Mouse (Mus musculus) MEL (cell line): Measurements from ENCODE around the gene Zmat5. TPM values are rescaled to one million over a fixed set of nuclear protein-coding genes. Genes with fewer than 3 reads are reported as not detected.

Experiments used
- DNase-seq: peaks from one replicate; pipeline ENCODE4 v3.0.0; 2011; ENCODE audit warnings: low read depth, low spot score
- H3K27ac ChIP-seq: 2 replicates; pipeline ENCODE4 v1.5.1; 2012; ENCODE audit warnings: low read depth, mild to moderate bottlenecking, control low read depth, low read length, moderate library complexity; ENCODE audit not compliant: control insufficient read depth
- H3K27me3 ChIP-seq, 2 experiments: fragments of 150-350 bp in 1 of 2; sonication (generic) in 1 of 2; 2 replicates each; pipeline ENCODE4 v1.6.1; 2012; ENCODE audit warnings: low read length in 2 of 2, mild to moderate bottlenecking in 2 of 2, improper control_type of control experiment in 1 of 2, moderate library complexity in 1 of 2; ENCODE audit not compliant: insufficient read depth in 2 of 2, control insufficient read depth in 1 of 2
- H3K36me3 ChIP-seq, 2 experiments: 2 replicates each; pipeline ENCODE4 v1.6.1; 2012 to 2014; ENCODE audit warnings: low read length in 2 of 2, improper control_type of control experiment in 1 of 2, inconsistent platforms in 1 of 2, mild to moderate bottlenecking in 1 of 2; ENCODE audit not compliant: insufficient read depth in 2 of 2, control insufficient read depth in 1 of 2
- H3K4me1 ChIP-seq, 2 experiments: fragments of 150-350 bp in 1 of 2; sonication (generic) in 1 of 2; 2 replicates each; pipeline ENCODE4 v1.6.1; 2012; ENCODE audit warnings: low read length in 2 of 2, improper control_type of control experiment in 1 of 2, mild to moderate bottlenecking in 1 of 2; ENCODE audit not compliant: insufficient read depth in 2 of 2, control insufficient read depth in 1 of 2
- H3K4me3 ChIP-seq, 2 experiments: fragments of 150-350 bp in 1 of 2; sonication (generic) in 1 of 2; 2 replicates each; pipeline ENCODE4 v1.5.1; 2012; ENCODE audit warnings: low read depth in 2 of 2, low read length in 2 of 2, mild to moderate bottlenecking in 2 of 2, moderate library complexity in 2 of 2, control low read depth in 1 of 2, improper control_type of control experiment in 1 of 2; ENCODE audit not compliant: control insufficient read depth in 1 of 2, insufficient read depth in 1 of 2
- H3K79me2 ChIP-seq: 2 replicates; pipeline ENCODE4 v1.6.1; 2012; ENCODE audit warnings: mild to moderate bottlenecking, low read length, moderate library complexity; ENCODE audit not compliant: control insufficient read depth, poor library complexity, insufficient read depth
- H3K9ac ChIP-seq: 2 replicates; pipeline ENCODE4 v1.6.1; 2012; ENCODE audit warnings: low read depth, mild to moderate bottlenecking, control low read depth, low read length, moderate library complexity; ENCODE audit not compliant: control insufficient read depth, poor library complexity, severe bottlenecking
- H3K9me3 ChIP-seq: fragments of 150-350 bp; sonication (generic); replicated peaks from 2 replicates; pipeline ENCODE4 v1.6.1; 2012; ENCODE audit warnings: mild to moderate bottlenecking, low read length, improper control_type of control experiment, moderate library complexity; ENCODE audit not compliant: insufficient read depth
- BHLHE40 ChIP-seq: IDR thresholded peaks from 2 replicates; pipeline ENCODE4 v1.6.1; 2012; ENCODE audit warnings: low read depth, mild to moderate bottlenecking, inconsistent platforms, low read length, improper control_type of control experiment, borderline replicate concordance
- ELF1 ChIP-seq: IDR thresholded peaks from 2 replicates; pipeline ENCODE4 v1.6.1; 2014; ENCODE audit warnings: low read depth, mild to moderate bottlenecking, inconsistent platforms, low read length, improper control_type of control experiment, moderate library complexity
- EP300 ChIP-seq, 2 experiments: IDR thresholded peaks; 2 replicates each; pipeline ENCODE4 v1.6.1; 2011; ENCODE audit warnings: improper control_type of control experiment in 2 of 2, low read length in 2 of 2, low read depth in 1 of 2, mild to moderate bottlenecking in 1 of 2
- GABPA ChIP-seq: IDR thresholded peaks from 2 replicates; pipeline ENCODE4 v1.6.1; 2012; ENCODE audit warnings: low read depth, mild to moderate bottlenecking, inconsistent platforms, low read length, improper control_type of control experiment, moderate library complexity
- HCFC1 ChIP-seq: IDR thresholded peaks from 2 replicates; pipeline ENCODE4 v1.6.1; 2012; ENCODE audit warnings: low read depth, mild to moderate bottlenecking, inconsistent platforms, low read length, improper control_type of control experiment, moderate library complexity
- JUND ChIP-seq: IDR thresholded peaks from 2 replicates; pipeline ENCODE4 v1.6.1; 2011; ENCODE audit warnings: low read depth, mild to moderate bottlenecking, improper control_type of control experiment, low read length
- KAT2A ChIP-seq: conservative IDR thresholded peaks from 2 replicates; pipeline ENCODE4 v1.6.1; 2012; ENCODE audit warnings: low read depth, low read length, improper control_type of control experiment, inconsistent platforms
- MAFK ChIP-seq: IDR thresholded peaks from 2 replicates; pipeline ENCODE4 v1.6.1; 2011; ENCODE audit warnings: low read depth, mild to moderate bottlenecking, low read length, improper control_type of control experiment, borderline replicate concordance
- MEF2A ChIP-seq: IDR thresholded peaks from 2 replicates; pipeline ENCODE4 v1.6.1; 2014; ENCODE audit warnings: low read depth, mild to moderate bottlenecking, inconsistent platforms, low read length, improper control_type of control experiment; ENCODE audit not compliant: poor library complexity, insufficient replicate concordance, severe bottlenecking; ENCODE audit errors: extremely low read depth
- MYB ChIP-seq: IDR thresholded peaks from 2 replicates; pipeline ENCODE4 v1.6.1; 2011; ENCODE audit warnings: mild to moderate bottlenecking, low read depth, low read length, improper control_type of control experiment
- RAD21 ChIP-seq: IDR thresholded peaks from 2 replicates; pipeline ENCODE4 v1.6.1; 2011; ENCODE audit warnings: mild to moderate bottlenecking, low read depth, low read length, improper control_type of control experiment
- USF2 ChIP-seq, 2 experiments: IDR thresholded peaks; 2 replicates each; pipeline ENCODE4 v1.6.1; 2011 to 2012; ENCODE audit warnings: improper control_type of control experiment in 2 of 2, low read length in 2 of 2, borderline replicate concordance in 1 of 2, inconsistent platforms in 1 of 2, low read depth in 1 of 2, mild to moderate bottlenecking in 1 of 2; ENCODE audit not compliant: insufficient read depth in 1 of 2
- polyA plus RNA-seq, 2 experiments: library from polyadenylated mRNA; stranded (reverse) in 1 of 2; unstranded in 1 of 2; fragments of >175 nt in 1 of 2; fragments of >200 nt in 1 of 2; gene quantifications; 2 replicates each; pipeline versions ENCODE4 v1.2.1 to v1.2.4; 2012; ENCODE audit warnings: low replicate concordance in 2 of 2, low read depth in 1 of 2; ENCODE audit not compliant: insufficient read length in 2 of 2, insufficient read depth in 1 of 2, missing spikeins in 1 of 2
- total RNA-seq: library from RNA; depleted of rRNA; stranded (reverse); fragments of 300-350 nt; gene quantifications from 2 replicates; pipeline ENCODE4 v1.2.3, GENCODE M21; 2012

Gene Zmat5
- total and polyA plus RNA-seq, 3 experiments: 36.9 to 39.3 TPM; not detected in 1

DNA sequence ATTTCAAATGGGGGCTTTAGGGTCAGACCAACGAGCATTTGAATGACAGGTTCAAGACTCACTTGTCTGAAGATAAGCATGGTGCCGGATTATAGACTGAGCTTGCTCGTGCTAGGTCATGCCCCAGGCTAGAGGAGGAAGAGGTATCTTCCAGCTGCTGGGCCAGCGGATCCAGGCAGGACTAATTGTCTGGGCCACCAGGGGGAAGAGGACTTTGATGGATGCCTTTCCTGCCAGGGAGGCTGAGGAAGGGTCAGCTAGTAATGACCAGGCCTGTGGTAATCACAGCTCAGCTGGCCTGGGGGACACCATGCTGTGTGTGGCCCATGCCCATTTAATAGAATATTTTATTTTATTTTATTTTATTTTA is 53.3 kb downstream of the Zmat5 start:
- no peak for DNase-seq
- Histone ChIP-seq H3K27ac (no peak overlapping the region), H3K4me3 (no peak overlapping the region), H3K9ac (no peak overlapping the region), H3K36me3 (no peaks in the 10 kb centered on the region), H3K27me3 (no peaks in the 10 kb centered on the region), H3K4me1 (no peaks in the 10 kb centered on the region), H3K9me3 (no peaks in the 10 kb centered on the region), H3K79me2 (no peaks in the 10 kb centered on the region)
- TF ChIP-seq RAD21: no peak
- TF ChIP-seq ELF1: no peak
- TF ChIP-seq MAFK: no peak

DNA sequence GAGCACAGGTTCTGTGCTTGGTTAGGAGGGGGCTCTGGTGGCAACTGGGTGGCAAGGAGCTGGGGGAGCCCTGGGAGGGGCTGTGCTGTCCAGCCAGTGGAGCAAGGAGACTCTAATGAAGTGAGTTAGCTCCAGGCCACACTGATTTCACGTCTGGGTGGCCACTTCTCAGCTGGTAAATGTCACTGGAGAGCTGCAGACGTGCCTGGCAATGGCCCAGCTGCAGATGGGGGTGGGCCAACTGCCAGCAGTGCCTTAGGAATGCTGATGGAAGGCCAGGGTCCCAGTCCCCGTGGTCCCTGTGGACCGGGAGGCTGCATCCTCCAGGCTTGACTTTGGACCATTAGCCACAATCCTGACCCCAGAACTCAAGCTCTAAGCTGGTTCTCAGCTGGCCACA is 56.0 kb downstream of the Zmat5 start:
- TF ChIP-seq RAD21 (no peak), EP300 (IDR thresholded peaks at IDR 0.05; ENCODE audit: low read depth in 1 of 2, low read length in 2 of 2) (no peak), USF2 (IDR thresholded peaks at IDR 0.05; ENCODE audit: borderline replicate concordance in 1 of 2, insufficient read depth in 1 of 2, low read depth in 1 of 2, low read length in 2 of 2) (no peak), ELF1 (no peak), MYB (no peak), MAFK (no peak), KAT2A (no peak), MEF2A (no peak), HCFC1 (no peak), GABPA (no peak), JUND (no peak)
- Histone ChIP-seq H3K27ac (no peak overlapping the region), H3K36me3 (no peaks in the 10 kb centered on the region), H3K79me2 (no peaks in the 10 kb centered on the region), H3K27me3 (no peaks in the 10 kb centered on the region), H3K9me3 (no peaks in the 10 kb centered on the region), H3K4me1 (no peaks in the 10 kb centered on the region), H3K4me3 (no peak overlapping the region), H3K9ac (no peak overlapping the region)
- no peak for DNase-seq

DNA sequence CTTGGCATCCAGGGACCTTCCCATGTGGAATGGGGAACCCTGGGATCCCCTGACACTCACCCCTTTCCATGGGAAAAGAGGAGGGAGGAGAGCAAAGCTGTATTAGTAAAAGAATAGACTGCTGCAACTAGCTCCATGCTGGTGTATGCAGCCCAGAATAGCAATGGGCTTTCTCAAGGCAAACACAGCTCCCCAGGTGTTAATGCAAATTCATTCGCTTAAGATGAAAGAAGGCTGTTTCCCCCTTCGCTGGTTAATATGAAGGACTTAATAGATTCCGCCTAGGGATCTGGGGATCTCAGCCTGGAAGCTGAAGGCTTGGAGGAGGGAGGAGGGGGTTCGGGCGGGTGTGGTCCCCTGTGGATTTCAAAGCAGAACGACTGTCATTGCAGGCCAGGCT is 57.5 kb downstream of the Zmat5 start:
- no peaks in the 10 kb centered on the region for H3K27me3 ChIP-seq
- no peaks in the 10 kb centered on the region for H3K79me2 ChIP-seq
- no peaks in the 10 kb centered on the region for H3K9me3 ChIP-seq
- no peak for DNase-seq
- H3K27ac ChIP-seq: no peak overlapping the region
- H3K36me3 ChIP-seq: no peaks in the 10 kb centered on the region
- H3K4me3 ChIP-seq: no peak overlapping the region
- no peak for TF ChIP-seq RAD21
- TF ChIP-seq BHLHE40: no peak
- H3K9ac ChIP-seq: no peak overlapping the region
- no peaks in the 10 kb centered on the region for H3K4me1 ChIP-seq
